Mouse (Mus musculus): ENCODE measurements at regions not wholly inside any gene's neighbourhood (a gene's known extent, or its start where the extent isn't known, plus 50 kb on each side); places are given as distances from the start of the nearest gene placed in this dataset.

DNA sequence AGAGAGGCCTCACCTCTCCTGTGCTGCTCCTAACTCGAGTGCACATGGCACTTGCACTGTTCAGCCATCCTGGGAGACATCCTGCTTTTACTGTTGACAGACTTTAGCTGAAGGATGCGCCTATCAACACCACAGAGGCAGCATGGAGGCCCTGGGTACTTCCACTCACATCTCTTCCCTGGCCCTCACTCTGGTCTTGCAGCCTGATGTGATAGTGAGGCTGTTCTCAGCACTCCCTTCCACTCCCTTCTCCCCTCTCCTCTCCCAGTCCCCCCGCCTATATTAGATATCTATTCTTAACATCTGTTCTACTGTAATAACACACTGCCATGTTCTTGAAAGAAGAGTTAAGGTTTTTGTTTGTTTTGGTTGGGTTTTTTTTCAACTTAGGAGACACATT is 50.2 kb upstream of the Bod1 start:
- DNase-seq = no peak

DNA sequence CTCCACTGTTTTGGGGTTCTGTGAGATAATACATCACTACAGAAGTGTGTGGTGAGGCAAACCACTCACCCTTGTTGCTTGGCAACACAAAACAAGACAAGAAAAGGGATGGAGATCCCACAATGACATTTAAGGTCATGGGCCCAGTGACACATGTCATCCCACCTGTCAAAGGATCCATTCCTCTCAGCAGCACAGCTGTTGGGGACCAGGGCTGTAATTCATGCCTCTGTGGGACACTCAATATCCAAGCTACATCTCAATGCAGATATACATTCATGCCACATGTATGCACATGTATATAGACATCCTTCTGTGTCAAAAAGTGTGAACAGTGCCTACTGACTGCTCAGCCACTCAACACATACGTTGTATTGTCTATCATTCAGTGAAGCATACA is 52.8 kb upstream of the Bod1 start:
- no peak for DNase-seq

DNA sequence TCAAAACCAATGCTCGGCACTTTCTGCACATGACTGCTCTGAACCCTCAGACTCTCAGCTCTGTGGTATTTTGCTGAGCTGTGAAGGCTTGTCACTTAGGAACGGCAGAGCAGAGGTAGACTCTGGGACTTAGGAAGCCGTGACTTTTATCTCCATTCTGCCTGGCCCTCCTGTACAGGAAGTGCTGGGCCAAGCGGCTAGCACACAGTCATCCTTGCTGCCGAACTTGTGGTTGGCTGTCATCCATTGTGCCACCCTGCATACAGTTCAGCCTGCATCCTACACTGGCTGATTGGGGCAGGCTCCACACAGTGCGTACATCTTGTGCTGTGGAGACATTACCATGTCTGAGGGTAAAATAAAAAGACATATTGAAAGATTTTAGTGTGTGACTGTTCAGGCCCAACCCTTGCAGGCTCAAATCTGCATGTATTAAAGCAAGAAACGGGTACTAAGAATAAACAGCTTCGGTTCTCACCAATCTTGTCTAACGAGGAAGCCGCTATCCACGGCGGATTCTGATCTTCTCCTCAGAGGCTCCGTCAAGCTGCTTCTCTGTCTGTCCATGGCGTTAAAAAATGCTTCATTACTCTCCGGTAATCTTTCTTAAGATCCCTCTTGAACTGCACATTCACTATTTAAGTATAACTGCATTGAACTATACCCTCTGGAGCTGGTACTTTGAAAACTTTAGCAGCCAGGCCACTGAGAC is 54.4 kb upstream of the Bod1 start:
- no peak for DNase-seq

DNA sequence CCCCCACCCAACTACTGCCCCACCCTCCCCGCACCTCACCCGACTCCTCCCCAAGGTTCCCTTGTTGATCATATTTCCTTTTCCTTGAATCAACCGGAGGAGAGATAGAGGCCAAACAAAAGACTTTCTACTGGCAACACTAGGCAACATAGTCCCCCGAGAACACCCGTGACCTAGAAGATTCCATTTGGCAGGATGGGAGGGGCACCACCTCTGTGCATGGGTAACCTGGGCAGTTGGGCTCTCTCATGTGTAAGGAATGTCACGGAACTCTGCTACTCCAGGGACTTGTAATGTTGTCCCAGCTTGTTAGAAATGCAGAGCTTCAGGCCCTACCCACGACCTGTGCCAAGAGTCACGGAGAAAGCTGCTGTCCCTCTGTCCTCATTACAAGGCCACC is 55.6 kb upstream of the Bod1 start:
- no peak for DNase-seq

DNA sequence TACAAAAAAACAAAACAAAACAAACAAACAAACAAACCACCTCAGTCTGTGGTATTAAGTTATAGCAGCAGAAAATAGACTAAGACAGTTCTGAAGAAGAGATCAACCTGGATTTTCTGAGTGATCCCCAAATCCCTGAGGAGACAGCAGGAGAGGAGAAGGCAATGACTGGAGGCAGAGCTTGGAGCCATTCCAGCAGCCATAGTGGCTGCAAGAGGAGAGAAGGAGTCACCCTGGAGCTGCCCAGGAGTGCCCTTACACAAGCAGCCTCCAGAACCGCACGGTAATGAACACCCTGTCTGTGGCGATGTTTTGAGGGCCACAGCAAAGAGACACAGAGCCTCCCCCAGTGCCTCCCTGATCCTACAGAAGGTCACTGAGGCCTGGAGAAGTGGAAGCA is 58.0 kb upstream of the Bod1 start:
- DNase-seq = no peak

DNA sequence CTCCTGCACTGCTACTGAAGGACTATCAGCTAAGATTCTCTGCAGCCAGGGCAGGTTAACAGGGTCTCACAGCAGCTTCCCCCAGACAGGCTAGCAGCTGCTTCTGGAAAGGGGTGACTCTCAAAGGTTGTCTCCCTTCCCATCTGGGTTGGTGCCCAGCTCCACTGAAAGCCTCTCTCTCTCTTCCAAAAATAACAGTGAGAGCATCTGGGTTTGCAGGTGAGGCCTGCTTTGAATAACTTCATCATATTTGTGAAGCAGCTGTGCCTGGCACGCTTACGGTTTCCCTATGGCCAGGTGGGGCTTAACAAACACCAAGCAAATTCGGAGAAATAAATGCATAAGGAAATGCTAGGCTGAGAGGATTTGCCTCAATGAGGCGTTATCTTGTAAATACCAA is 58.5 kb upstream of the Bod1 start:
- no peak for DNase-seq

DNA sequence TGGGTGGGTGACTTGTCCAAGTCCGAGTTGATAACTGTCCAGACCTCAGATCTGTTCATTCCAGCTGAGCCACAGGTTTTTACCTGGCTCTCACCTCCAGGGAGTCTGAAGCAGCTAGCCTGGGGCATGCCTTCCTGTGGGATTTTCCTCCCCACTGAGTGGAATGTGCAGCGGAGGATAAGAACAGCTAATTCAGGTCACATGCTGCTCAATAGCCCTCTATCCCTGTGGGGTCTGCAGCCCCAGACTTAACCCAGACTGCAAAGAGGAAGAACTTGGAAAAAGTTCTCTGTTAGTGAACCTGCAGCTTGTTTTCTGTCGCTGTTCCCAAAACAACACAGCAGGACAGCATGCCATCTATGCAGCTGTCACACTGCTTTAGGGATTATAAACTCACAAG is 59.0 kb upstream of the Bod1 start:
- no peak for DNase-seq

DNA sequence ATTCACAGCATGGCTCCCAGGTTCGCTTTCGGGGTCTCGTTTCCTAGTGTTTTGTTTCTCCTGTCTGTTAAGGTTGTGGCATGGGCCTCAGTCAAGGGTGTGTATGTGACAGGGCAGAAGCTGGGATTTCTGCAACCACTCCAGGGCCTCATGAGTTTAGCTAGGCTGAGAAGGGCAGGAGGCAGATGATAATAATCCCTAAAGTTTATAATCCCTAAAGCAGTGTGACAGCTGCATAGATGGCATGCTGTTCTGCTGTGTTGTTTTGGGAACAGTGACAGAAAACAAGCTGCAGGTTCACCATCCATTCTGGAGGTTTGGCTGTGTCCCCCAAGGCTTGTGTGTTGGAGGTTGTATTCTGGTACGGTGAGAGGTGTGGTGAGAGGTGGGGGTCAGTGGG is 59.8 kb upstream of the Bod1 start:
- no peak for DNase-seq

DNA sequence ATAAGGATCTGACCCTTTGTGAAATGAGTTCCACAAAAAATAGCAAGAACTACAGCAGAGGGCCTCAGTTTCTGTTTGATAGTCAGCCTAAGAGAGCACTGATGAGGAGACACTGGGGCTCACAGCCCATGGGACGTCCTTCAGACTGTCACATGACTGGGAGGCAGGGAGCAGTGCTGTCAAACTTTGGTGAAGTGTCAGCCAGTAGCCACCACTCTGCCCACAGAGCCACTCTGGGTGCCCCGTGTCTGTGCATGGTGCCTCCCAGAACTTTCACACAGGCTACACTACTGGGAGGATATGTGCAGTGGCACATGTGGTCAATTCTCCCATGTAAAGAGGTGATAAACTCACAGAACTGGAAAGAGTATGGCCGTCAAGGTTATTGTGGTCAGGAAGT is 60.7 kb upstream of the Bod1 start:
- DNase-seq = no peak

DNA sequence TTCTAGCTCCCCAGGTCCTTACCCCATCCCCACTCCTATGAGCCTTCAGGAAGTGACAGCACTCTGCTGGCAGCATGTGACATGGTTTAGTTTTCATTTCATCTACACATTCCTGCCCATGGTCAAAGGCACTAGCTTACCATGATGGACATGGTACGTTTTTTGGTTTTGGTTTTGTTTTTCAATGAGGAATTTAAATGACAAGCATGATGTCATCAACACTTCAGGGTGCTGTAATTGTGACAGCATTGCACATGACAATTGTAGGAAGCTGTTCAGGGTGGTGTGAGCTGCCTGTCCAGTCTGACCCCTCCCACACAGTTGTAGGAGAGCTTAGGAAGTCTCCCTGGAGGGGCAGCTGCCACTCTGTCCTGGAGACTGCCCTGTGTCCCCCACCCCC is 61.3 kb upstream of the Bod1 start:
- DNase-seq = no peak

DNA sequence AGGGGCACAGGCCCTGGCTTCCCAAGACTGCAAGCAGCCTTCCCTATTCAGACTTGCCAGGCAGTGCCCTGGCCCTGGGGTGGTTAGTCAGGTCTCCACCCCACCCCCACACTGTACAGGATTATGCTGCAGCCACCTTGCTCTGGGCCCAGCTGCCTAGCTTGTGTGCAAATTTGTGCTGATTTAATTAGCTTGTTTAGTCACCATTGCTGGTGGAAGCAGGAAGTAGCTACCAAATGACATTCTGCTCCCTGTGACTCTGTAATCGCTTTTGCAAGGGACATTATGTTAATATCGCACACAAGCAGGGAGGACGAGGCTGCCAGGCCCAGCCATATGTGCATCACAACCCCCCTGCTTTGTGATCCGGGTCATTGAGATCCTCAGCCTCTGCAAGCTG is 62.4 kb upstream of the Bod1 start:
- DNase-seq = peak; percentile 35

DNA sequence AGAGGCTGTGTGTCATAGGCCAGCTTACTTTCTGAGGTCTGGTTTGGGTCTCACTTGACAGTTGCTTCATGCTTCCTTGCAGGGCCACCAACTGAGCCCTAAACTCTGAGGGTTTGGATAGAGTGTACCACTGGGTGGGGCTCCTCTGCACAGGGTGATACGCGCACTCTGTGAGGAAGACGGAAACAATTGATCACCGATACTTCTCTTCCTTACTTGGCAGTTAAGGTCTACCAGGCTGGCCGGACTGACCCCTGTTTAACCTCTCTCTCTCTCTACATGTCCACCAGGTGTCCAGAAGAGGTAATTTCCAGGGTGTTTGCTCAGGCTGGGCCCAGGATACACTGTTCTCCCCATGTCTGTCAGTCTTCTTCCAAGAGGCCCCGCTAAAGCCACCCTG is 63.6 kb upstream of the Bod1 start:
- peak; percentile 34 for DNase-seq

DNA sequence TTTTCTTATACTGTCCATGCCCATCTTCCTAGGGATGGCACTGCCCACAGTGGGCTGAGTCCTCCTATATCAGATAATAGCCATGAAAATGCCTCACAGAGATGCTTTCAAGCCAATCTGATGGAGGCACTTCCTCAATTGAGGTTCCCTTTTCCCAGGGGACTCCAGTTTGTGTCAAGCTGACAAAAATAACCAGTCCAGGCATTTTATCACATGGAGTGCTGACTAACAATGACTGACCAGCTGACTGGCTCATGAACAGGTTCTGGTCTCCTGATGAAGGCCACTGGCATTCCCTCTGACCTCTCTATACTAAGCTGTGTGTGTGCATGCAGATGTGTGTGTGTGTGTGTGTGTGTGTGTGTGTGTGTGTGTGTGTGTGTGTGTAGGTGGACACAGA is 64.4 kb upstream of the Bod1 start:
- DNase-seq = peak; percentile 61

DNA sequence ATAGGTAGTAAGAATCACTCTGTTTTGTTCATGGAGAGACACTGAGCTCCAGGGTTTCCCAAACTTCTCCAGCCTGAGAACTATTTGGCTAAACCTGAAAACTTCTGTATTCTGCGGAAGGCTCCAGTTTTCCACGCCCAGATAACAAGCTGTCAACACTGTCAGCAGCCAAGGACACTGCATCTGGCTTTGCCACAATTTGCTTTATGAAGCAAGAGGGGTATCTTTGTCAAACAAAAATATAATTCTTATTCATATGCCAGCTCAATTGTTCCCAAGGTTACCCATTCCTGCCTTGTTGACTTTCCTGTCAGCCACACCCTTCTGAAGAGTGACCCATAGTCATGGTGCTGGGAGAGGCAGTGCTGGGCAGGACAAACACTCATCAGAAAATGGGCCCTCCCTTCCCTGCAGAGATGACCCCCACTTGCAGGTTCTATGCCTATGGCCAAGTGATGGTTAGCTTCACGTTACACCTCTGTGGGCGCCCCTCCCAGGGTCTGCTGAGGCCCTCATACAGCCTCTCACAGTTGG is 64.9 kb upstream of the Bod1 start:
- peak; percentile 69 for DNase-seq

DNA sequence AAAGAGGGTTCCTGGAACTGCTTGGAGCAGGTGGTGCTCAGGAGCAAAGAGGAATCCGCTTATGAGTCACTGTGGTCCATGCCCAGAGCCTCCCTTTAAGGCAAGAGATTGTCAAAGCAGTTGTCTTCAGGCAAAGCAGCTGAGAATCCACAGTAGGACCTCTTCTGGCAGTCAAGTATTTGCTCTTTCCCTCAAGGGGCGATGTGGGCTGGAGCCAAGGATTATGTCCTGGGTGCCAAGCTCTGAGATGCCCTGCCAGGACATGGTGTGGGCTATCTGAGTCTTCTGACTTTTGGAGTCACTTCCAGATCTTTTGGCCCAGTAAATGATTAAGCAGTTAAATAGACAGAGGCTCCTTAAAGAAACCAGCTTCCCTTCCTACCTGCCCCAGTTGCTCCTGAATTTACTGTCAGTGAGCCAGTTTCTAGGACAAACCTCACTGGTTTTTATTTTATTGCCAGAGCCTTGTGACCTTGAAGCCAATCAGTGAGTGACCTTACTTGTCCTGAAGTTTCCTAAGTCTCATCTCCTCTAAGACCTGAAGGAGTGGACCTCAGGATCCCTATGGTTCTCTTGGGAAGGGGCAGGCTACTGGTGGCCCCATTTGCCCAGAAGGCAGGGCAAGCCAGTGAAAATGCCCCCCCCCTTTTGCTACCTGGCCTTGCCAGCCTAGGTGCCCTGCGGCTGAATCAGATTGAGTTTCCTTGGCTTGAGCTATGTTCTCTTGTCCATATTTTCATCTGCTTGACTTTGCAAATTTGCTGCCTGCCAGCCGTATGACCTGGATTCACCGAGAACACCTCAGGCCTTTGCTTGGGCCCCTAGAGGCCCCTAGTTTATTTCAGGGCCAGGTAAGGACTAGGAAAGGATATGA is 66.7 kb upstream of the Bod1 start:
- peak; percentile 36 for DNase-seq

DNA sequence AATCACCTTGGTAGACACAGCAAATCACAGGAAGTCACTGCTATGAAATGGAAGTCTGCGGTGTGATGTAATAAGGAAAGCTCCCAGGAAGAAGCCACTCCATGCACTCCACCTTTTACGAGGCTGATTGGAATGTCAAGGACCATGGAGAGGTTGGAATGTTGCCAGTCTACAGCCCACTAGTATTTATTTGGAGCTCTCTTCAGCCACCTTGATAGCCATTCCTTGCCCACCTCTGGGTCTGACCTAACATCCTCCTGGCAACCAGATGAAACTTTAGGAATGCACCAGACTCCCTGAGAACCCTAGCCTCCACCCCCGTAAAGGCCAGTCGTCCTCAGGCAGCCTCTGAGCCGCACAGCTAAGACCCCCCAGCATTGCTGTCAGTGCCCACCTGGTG is 68.7 kb upstream of the Bod1 start:
- DNase-seq = no peak

DNA sequence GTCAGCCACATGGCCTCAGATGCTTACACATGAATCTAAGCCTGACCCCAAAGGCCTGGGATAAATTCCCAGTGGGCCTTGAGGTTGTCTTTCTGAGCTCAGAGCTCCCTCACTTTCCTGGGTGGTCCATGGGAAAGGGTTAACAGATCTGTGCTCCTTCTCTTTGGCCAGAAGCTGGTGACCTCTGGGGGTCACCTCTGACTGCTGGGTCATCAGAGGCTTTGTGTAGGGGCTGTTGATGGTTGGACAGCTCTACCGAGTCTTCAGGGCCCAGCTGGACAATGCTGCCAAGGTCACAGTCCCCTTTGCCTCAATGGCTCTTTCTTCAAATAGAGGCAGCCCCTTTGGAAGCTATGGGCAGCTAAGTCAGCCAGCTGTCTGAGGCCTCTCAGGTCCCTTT is 70.5 kb upstream of the Bod1 start:
- DNase-seq = no peak

DNA sequence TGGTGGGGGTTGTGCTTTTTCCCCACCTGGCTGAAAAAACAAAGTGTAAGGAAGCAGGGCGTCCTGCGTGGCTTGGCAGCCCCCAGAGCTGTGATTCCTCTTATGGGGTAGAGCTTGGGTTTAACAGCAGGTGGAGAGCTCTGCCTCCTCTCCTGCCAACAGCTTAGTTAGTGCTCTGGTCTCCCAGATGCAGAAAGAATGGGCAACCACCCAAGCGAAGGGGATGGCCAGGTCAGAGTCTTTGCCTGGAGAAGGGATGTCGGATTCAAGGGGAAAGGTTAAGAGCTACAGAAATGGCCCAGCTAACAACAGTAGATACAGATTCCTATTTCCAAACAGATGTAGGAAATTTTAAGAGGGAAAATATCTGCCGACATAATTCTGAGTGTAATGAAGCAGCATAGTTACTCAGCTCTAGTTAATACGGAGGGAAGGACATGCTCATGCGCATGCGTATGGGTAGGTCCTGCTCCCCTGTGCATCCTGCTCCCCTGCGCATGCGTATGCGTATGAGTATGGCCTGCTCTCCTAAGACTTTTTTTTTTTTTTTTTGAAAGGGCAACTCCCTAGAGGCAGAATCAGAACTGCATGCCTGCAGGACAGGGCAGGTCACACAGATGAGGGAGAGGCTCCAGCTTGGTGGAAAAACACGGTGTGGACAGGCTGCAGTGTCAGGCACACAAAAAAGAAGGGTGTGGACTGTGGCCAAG is 72.5 kb upstream of the Bod1 start:
- DNase-seq = no peak

DNA sequence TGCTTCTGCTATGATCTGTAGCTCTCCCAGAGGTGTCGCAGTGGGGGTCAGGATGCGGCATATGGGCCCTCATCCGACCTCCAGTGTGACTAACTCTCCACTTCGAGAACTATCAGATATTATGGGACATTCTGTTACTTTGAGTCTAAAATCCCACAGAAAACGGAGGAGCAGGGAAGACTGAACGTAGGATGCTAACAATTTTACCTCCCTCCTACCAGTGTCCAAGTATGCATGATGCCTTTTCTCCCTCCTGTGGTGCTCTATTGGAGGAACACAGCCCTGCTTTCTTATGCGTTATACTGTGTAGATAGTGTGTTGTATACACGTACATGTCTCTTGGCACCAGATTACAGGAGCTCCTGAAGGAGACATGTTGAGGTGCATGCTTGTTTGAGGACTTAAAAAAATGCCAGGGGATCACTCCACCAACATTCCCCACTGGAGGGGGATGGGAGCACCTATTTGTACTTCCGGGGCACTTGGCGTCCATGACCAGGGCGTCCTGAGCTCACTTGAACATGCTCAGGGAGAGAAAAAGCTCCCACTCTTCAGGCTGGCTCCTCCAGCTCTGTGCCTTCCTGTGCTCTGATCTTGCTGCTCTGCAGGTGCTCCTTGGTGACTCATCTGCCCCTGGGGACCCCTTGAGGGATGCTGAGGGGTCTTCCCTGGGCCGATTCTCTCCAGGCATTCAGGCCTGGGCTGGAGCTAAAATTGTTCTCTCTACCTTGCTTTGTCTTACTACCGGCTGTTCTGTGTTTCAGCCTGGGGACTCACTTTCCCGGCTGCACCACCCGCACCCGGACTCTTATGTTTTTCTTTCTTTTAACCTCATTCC is 73.6 kb upstream of the Bod1 start:
- DNase-seq = no peak

DNA sequence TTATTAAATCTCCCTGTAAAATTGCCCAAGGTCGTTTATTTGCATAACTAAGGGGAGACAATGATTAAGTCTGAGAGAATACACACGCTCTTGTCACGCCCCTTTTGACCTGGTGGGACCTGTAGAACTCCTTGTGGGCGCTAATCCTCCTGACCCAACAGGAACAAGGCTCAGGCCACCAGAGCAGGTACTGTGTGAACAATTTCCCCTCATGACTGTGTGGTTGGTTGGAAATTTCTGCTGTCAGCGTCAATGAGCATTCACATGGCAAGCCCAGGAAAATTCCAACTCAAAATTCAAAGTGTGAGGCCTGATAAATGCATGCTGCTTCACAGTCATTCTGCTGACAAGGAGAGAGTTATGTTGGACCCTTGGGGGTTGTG is 74.2 kb upstream of the Bod1 start:
- DNase-seq = no peak

DNA sequence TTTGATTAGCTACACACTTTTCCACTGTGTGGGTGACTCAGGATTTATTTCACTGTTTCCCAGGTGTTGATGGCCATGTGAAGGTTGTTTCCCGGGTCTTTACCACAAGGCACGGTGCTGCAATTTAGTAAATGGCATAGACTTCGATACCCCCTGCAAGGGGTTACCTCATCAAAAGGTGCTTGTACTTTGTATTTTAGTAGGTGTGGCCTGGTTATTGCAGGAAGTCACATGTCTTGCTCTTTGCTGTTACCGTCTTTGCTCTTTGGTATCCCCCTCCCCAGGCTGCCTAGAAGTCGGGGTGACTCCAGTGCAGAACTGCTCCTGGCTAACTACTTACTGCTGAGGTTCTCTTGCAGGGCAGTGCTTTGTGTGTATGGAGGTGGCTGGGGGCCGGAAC is 74.8 kb upstream of the Bod1 start:
- DNase-seq = no peak

DNA sequence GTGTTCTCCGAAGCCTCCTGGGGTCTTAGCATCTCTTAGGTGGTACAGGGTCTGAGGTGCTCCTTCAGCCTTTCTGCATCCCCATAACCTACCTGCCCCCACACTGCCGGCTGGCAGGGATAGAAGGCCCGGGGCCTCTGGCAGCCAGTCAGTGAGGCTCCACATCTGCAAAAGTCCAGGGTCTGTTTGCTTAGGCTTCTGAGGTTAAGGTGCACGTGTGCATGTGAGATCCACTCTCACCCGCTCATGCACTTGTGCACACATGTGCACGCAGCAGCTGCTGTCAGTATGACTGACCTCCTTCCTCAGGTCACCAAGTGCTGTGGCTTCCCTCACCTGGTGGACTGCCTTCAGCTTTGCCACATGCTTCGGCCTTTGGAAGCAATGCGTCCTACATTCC is 75.3 kb upstream of the Bod1 start:
- no peak for DNase-seq

Measured in adrenal gland, adult 2 months (tissue).